Mouse (Mus musculus) erythroblast, embryonic 14.5 days (primary cell): ENCODE measurements around the gene Mapk8ip3.

Experiments
- GATA1 ChIP-seq: IDR thresholded peaks from 2 replicates; pipeline ENCODE4 v1.6.1; 2012; ENCODE audit warnings: low read length, inconsistent platforms, mixed read lengths
- TAL1 ChIP-seq: IDR thresholded peaks from 3 replicates; pipeline ENCODE4 v1.6.1; 2012; ENCODE audit warnings: low read length, inconsistent platforms, mixed read lengths

- TF ChIP-seq GATA1 = no peak
- TF ChIP-seq TAL1 = no peak
Measured at GRCm38 (mm10) chr17:24934926-24935325, 1.9 kb downstream of the Mapk8ip3 start.
